Mouse (Mus musculus): ENCODE measurements around the gene Ceacam16.

- TF ChIP-seq CTCF (IDR thresholded peaks at IDR 0.05; ENCODE audit: low read depth) (no peak), EP300 (optimal IDR thresholded peaks at IDR 0.05) (no peak)
These were observed at the start of gene Ceacam16 for GRCm38 (mm10) chr7:19861199-19861598.

Measured in stomach, postnatal 0 days (tissue).